Mouse (Mus musculus): ENCODE results near the gene Cybrd1.
A peak's percentile ranks its signal among the peaks of the same experiment; 100 is the strongest.

Cybrd1 gene

DNA sequence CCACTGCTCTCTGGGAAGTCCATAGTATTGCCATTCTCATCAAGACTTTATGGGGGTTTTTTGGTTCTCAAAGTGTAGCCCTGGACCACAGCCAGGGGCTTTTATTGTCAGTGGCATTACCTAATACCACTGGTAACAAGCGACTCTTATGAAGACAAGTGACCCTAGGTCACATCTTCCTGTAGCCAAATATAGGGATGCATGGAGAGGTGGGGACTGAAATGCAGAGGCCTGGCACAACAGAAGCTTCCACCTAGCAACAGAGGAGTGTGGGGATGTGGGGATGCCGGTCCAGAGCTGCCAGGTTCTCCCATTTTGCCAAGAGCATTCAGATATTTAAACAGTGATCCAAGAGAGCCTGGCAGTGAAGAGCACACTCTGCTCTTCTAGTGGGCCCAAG, 5.9 kb downstream of the Cybrd1 start:
- no peak for DNase-seq (ENCODE audit: low spot score)

- DNase-seq (ENCODE audit: low spot score), result no peak
Observed at GRCm38 (mm10) chr2:71127779-71128534, 10.2 kb downstream of the Cybrd1 start.

DNA sequence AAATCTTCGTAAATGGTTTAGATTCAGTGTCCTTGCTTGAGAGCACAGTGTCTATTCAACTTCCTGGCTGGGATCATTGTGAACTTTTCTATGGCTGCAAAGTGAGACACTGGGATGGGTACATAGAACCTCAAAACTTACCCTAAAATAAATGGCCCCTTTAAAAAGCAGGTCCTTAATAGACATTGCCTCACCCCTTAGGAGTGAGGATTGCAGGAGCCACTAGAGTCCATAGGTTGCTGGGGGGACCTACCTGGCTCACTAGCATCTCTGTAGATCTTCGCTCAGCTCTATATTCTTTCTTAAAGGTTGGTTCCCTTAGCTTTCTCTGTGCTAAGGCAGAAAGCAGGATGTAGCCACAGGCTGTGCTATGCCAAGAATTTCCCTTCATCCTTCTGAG, 12.6 kb downstream of the Cybrd1 start:
- no peak for DNase-seq (ENCODE audit: low spot score)

DNA sequence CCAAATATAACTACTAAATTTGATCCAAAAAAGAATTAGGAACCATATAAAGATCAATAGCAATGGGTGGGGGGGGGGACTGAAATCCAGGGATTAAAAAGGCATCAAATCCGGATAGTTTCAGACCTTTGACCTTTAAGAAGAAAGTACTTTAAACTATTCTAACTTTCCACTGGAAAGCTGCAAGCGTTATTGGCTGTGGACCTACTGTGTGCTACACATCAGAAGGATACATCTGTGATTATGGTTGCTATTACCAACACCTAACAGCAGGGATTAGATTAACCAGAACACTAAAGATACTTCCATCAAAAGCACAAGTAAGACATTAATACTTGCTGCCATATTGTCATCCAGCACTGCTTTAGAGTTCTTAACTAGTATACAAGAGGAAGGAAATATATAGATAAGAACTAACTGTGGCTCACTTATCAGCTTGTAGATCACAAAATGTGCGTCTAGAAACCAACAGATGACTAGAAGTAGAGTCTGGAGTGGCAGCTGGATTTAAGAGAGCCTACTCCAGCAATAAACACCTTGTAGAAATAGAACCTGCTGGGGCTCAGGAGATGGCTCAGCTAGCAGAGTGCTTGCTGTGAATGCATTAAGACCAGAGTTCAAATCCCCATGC, 14.3 kb downstream of the Cybrd1 start:
- no peak for DNase-seq (ENCODE audit: low spot score)

DNA sequence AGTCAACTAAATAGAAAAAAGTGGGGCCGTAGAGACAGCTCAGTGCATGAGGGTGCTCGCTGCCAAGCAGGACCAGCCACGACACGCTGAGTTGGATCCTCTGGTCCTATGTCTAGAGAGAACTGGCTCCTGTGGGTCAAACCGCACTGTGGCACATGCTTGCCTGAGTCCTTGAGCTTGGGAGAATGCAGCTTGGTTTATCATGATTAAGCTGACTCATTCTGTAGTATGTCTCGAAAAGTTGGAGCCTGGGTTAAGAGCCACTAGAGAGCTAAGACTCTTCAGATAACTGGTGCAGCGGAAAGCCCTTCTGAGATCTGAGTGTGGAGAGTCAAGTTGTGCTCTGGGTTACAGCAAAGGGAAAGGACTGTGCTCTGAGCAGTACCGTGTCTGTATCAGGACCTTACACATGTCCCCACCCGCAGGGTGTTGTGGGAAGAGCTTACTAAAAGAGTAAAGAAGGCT, 16.4 kb downstream of the Cybrd1 start:
- no peak for DNase-seq (ENCODE audit: low spot score)

- DNase-seq (ENCODE audit: low spot score), result no peak
Observed at GRCm38 (mm10) chr2:71134836-71135235, 17.1 kb downstream of the Cybrd1 start.

- no peak for DNase-seq (ENCODE audit: low spot score)
Observed at GRCm38 (mm10) chr2:71140622-71141021, 22.9 kb downstream of the Cybrd1 start.

DNA sequence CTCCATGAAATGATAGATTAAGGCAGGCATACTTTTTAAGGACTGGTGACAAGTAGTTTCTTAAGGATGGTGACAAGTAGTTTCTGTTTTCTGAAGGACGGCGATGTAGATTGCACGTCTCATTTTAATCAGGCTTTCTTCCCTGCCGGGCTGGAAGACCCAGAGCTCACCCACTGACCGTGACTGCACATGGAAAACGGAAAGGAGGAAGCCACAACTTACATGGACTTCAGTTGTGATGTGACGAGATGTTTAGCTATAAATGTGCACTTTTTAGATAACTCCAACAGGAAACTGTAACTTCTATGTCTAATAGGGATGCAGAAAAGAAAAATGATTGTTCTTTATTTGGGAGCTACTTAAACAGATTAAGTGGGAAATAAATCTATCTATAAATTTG, 24.7 kb downstream of the Cybrd1 start:
- no peak for DNase-seq (ENCODE audit: low spot score)

DNA sequence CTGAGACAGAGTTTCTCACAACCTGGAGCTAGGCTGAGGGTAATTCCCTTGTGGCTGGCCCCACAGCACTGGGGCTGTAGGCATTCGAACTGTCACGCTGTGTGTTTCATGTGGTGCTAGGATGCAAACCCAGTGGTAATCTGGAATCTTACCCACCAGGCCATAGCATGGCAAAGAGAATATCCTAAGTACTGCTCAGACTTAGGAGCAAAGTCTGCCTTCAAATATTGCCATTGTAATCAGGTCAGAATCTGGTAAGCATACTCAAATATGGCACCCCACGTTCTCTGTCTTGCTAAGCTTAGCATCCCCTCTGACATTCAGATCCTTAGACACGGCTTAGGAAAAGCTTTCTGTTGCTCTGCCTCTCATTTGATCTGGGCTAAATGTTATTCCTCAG, 28.1 kb downstream of the Cybrd1 start:
- DNase-seq (ENCODE audit: low spot score), result no peak

DNA sequence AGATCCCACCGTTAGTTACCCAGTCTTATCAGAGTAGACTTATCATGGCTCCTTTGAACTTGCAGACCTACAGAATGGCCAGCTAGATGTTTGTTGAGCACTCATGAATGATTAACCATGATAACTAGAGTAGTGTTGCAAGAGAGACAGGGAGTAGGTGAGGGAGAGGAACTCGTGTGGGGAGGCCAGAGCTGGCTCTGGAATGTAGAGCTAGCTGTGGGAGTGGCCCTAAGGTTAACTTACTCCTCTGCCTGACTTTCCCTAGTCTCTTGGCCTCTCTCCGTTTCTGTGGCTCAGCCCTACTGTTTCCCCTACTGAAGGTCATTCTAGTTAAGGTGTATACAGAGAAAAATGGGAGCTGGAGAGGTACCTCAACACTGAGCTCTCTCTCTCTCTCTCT, 28.5 kb downstream of the Cybrd1 start:
- no peak for DNase-seq (ENCODE audit: low spot score)

- no peak for DNase-seq (ENCODE audit: low spot score)
Observed at GRCm38 (mm10) chr2:71147816-71148215, 30.1 kb downstream of the Cybrd1 start.

DNA sequence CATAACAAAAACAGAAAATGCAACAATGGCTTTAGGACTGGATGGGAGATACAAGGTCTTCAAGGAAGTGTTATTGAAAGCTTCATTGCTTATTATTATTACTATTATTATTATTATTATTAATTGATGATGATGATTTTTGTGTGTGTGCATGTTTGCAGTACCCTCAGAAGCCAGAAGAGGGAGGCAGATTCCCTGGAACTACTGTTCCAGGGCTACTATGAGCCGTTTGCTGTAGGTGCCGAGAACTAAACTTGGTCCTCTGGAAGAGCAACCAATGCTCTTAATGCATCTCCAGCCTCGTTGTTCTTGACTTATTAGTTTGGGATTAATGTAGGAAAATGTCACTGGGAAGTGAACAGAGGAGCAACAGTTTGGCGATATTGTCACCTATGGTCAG, 34.4 kb downstream of the Cybrd1 start:
- DNase-seq (ENCODE audit: low spot score), result no peak

DNA sequence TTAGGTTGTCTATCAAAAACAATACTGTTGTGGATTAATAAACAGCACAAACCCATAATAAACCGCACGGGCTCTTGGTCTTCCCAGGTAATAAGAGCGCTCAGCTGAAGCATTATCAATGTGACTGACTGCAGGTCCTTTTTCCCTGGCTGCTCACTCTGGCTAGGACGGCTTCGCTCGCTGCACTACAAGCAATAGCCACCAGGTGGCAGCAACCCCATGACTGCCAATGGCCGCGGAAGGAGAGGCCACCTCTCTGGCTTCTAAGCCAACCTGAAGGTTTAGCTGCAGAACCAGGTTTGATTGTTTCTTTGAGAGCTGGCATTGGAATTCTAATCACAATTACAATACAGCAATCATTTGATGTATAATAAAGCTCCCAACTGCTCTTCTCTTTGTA, 37.8 kb downstream of the Cybrd1 start:
- DNase-seq (ENCODE audit: low spot score), result peak; percentile 87

DNA sequence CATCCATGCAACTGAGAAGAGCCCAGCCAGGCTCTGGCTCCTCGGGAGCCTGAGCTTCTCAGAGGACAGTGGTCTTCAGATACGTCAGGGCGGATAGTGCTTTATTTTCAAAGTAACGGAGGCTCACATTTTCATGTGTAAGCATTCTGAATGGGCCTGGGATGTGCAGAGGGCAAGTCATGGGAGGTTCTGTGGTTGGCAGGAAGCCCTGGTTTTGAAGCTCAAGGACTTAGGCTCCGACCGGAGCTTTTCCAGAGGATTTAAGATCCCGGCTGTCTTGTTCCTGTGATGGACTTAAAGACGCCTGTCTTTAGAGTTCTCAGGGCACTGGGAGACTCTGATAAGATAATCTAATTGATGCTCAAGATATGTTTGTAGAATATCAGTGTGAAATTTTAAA, 38.7 kb downstream of the Cybrd1 start:
- DNase-seq (ENCODE audit: low spot score), result no peak

GRCm38 (mm10) chr2:71157881-71158280, 40.2 kb downstream of the Cybrd1 start:
- no peak for DNase-seq (ENCODE audit: low spot score)

- DNase-seq (ENCODE audit: low spot score), result no peak
Observed at GRCm38 (mm10) chr2:71159576-71160306, 42.0 kb downstream of the Cybrd1 start.

- DNase-seq (ENCODE audit: low spot score), result no peak
Observed at GRCm38 (mm10) chr2:71160307-71160861, 42.7 kb downstream of the Cybrd1 start.

DNA sequence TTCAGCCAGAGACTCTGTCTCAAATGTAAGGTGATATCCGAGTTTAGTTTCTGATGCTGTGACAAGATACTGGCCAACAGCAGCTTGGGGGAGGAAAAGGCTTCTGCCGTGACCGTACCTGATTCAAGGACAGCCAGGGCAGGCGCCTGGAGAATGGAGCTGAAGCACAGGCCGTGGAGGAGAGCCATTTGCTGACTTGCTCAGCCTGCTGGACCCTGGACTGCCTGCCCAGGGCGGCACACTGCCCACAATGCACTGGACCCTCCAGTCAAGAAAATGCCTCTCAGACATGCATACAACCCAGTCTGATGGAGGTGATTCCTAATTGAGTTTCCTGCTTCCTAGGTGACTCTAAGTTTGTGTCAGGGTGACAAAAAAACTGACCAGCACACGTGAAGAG, 43.8 kb downstream of the Cybrd1 start:
- no peak for DNase-seq (ENCODE audit: low spot score)

DNA sequence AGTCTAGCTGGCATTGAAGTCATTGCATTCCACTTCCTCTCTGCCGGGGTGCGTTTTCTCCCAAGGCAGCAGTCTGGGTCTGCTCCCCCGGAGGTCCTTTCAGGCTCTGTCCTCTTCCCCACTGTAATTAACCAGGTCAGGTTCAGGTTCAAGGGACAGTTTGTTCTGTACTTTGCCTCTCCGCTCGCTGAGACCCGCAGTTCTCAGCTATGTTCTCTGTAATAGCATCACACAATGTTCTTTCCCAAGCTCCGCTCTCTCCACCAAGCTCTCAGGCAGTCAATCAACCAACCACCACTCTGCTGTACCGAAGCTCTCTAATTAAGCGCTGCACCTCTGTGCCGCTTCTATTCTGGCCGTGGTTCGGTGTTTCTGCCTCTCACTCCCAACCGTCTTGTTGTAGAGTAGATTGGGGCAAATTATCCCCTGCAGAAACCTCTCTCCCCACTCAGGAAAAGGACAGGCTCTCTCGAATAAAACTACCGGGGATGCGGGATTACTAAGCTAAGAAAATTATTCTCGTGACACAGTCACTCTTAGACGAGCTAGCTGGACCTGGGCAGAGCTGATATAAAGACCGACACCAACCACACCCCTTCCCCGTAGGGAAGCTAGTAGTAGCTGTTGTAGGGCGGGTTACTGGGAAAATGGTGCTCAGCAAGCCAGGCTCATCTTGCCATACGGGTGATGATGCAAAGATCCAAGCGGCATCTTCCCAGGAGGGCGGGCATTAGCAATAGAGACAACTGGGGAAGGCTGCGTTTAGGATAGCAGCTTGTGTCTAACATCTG, 45.3 kb downstream of the Cybrd1 start:
- DNase-seq (ENCODE audit: low spot score), result no peak

DNA sequence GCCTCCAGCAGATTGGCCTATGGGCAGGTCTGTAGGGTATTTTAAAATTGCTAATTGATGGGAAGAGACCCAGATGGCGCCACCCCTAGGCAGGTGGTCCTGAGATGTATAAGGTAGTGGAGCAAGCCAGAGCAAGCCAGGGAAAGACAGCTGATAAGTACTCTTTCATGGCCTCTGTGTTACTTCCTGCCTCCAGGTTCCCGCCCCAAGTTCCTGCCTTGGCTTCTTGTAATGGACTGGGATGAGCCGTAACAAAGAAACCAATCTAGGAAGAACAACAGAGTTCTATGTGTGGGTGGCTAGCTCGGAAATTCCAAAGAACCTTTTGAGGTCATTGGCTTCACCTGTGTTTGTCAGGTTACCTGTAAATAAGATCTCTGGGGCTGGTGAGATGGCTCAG, 49.5 kb downstream of the Cybrd1 start:
- DNase-seq (ENCODE audit: low spot score), result no peak

DNA sequence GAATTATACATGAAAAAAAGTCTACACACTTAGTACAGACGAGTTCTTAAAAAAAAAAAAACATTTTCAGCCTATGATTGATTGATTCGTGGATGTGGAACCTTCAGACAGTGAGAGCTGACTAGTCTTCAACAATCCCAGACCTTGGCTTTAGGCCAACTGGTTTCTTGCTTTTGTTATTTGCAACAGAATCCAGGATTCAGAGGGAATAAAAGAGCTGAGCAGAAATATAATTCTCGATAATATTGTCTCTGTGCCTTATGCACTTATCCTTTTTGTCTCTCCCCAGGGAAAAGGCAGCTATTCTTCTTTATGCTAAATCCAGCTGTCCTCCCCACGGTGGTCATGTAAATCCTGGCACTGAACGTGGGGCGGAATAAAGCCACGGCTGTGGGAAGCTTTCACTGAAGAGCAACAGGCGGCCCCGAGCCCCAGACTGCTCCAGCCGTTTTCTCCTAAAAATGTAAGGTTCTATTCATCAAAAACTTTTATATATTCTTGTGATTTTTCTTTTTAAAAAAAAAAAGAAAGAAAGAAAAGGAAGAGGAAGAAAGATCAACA, 50.8 kb downstream of the Cybrd1 start:
- no peak for DNase-seq (ENCODE audit: low spot score)

DNA sequence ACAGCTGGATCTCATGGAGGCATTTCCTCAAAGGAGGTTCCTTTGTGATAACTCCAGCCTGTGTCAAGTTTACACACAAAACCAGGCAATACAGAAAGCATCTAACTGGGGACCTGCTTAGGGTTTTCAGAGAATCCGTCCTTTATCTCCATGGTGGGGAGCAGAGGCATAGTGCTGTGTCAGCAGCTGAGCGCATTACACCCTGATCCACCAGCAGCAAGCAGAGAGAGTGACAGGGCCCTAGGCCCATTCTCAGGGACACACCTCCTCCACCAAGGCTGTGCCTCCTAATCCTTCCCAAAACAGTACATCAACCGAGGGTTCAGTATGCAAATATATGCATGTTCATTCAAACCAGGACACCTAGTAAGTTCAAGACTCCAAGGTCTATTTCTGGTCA, 55.3 kb downstream of the Cybrd1 start:
- DNase-seq (ENCODE audit: low spot score), result no peak
